Mouse (Mus musculus): ENCODE measurements around the gene Arg1. TPM values are rescaled to one million over a fixed set of nuclear protein-coding genes. Genes with fewer than 3 reads are reported as not detected.
A peak's percentile ranks its signal among the peaks of the same experiment; 100 is the strongest.

Gene Arg1
- total and polyA plus RNA-seq, 3 experiments: 0.26 TPM; not detected in 2

DNA sequence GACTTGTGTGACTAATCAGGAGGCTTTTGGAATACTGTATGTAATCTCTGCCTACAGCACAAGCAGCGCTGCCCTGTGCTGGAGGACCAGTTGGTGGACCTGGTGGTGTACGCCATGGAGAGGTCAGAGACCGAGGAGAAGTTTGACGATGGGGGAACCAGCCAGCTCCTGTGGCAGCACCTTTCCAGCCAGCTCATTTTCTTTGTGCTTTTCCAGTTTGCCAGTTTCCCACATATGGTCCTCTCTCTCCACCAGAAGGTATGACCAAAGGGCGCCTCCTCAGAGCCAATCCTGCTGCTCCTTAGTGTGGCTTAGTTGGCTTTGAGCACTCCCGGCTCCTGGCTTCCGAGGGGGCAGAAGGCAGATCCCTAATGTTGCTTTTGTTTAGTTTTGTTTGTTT, 38.9 kb downstream of the Arg1 start:
- no peak for DNase-seq (ENCODE audit: low read depth, low spot score)
- Histone ChIP-seq H3K9me3 (replicated peaks; ENCODE audit: insufficient read depth, low read length) (no peaks in the 10 kb centered on the region), H3K9ac (ENCODE audit: control insufficient read depth, low read depth, low read length, poor library complexity, severe bottlenecking) (no peak overlapping the region), H3K27me3 (ENCODE audit: control insufficient read depth in 1 of 2, insufficient read depth in 2 of 2, low read length in 2 of 2) (no peaks in the 10 kb centered on the region), H3K4me3 (ENCODE audit: control insufficient read depth in 1 of 2, insufficient read depth in 1 of 2, low read depth in 2 of 2, low read length in 2 of 2) (no peak overlapping the region), H3K4me1 (ENCODE audit: control insufficient read depth in 1 of 2, insufficient read depth in 2 of 2, low read length in 2 of 2) (no peaks in the 10 kb centered on the region), H3K36me3 (ENCODE audit: control insufficient read depth in 1 of 2, insufficient read depth in 2 of 2, low read length in 2 of 2) (peaks cover 0 to 11% of the 10 kb centered on the region in 2 experiments; a peak in 3 of 4 replicates), H3K79me2 (ENCODE audit: control insufficient read depth, insufficient read depth, low read length, poor library complexity) (no peaks in the 10 kb centered on the region), H3K27ac (ENCODE audit: control insufficient read depth, low read depth, low read length) (no peak overlapping the region)
- no peak for TF ChIP-seq MAFK (IDR thresholded peaks at IDR 0.05; ENCODE audit: borderline replicate concordance, low read depth, low read length)
- no peak for TF ChIP-seq UBTF (IDR thresholded peaks at IDR 0.05; ENCODE audit: borderline replicate concordance, insufficient read depth, low read depth, low read length)
- TF ChIP-seq GATA1 (IDR thresholded peaks at IDR 0.05; ENCODE audit: low read depth, low read length): no peak
- TF ChIP-seq TBP (IDR thresholded peaks at IDR 0.05; ENCODE audit: low read depth, low read length): no peak
- TF ChIP-seq RAD21 (IDR thresholded peaks at IDR 0.05; ENCODE audit: low read depth, low read length): no peak
- TF ChIP-seq TCF12 (IDR thresholded peaks at IDR 0.05; ENCODE audit: low read depth, low read length): no peak
- no peak for TF ChIP-seq CHD1 (IDR thresholded peaks at IDR 0.05; ENCODE audit: low read depth, low read length)
- TF ChIP-seq RCOR1 (IDR thresholded peaks at IDR 0.05; ENCODE audit: low read depth, low read length): no peak
- no peak for TF ChIP-seq ZKSCAN1 (IDR thresholded peaks at IDR 0.05; ENCODE audit: low read depth, low read length)
- no peak for TF ChIP-seq ETS1 (IDR thresholded peaks at IDR 0.05; ENCODE audit: low read depth, low read length)
- no peak for TF ChIP-seq USF2 (IDR thresholded peaks at IDR 0.05; ENCODE audit: borderline replicate concordance in 1 of 2, insufficient read depth in 1 of 2, low read depth in 1 of 2, low read length in 2 of 2)
- TF ChIP-seq MAZ (IDR thresholded peaks at IDR 0.05; ENCODE audit: low read depth, low read length): no peak
- TF ChIP-seq HCFC1 (IDR thresholded peaks at IDR 0.05; ENCODE audit: low read depth, low read length): no peak
- TF ChIP-seq NELFE (IDR thresholded peaks at IDR 0.05; ENCODE audit: low read depth, low read length): no peak
- no peak for TF ChIP-seq TAL1 (IDR thresholded peaks at IDR 0.05; ENCODE audit: low read length)
- no peak for TF ChIP-seq CTCF (IDR thresholded peaks at IDR 0.05 in 2 of 3, conservative IDR thresholded peaks at IDR 0.05 in 1 of 3; ENCODE audit: control insufficient read depth in 1 of 3, insufficient read depth in 1 of 3, low read depth in 2 of 3, low read length in 3 of 3, poor library complexity in 1 of 3, severe bottlenecking in 1 of 3)

DNA sequence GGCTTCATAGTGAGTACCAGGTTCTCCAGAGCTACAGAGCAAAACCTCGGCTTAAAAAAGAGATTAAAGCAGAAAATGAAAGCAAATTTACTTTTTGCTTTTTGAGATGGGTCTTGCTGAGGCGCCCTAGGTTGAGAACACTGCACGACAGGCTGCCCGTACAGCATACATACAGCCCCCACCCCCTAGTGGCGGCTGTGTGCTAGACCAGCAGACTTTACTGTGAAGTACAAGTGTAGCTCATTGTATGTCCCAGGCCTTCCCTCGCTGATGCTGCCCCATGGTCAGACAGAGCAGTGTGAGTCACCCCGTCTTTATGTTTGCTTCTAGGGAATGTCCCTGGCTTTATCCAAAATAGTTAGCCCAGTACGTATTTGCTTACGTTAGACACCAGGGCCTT, 41.3 kb downstream of the Arg1 start:
- peak; percentile 46 for DNase-seq (ENCODE audit: low read depth, low spot score)
- TF ChIP-seq POLR2A (IDR thresholded peaks at IDR 0.05; ENCODE audit: control insufficient read depth in 1 of 2, insufficient read depth in 1 of 2, low read depth in 1 of 2, low read length in 2 of 2, poor library complexity in 1 of 2) (no peak), CTCF (IDR thresholded peaks at IDR 0.05 in 2 of 3, conservative IDR thresholded peaks at IDR 0.05 in 1 of 3; ENCODE audit: control insufficient read depth in 1 of 3, insufficient read depth in 1 of 3, low read depth in 2 of 3, low read length in 3 of 3, poor library complexity in 1 of 3, severe bottlenecking in 1 of 3) (peak; percentile 43 to 47 (median 47)), SMC3 (IDR thresholded peaks at IDR 0.05; ENCODE audit: low read depth, low read length) (0 out of 2 replicates have a peak, but pooled peaks have one; percentile 19)
- Histone ChIP-seq H3K27ac (ENCODE audit: control insufficient read depth, low read depth, low read length) (no peak overlapping the region), H3K36me3 (ENCODE audit: control insufficient read depth in 1 of 2, insufficient read depth in 2 of 2, low read length in 2 of 2) (peaks cover 0 to 8% of the 10 kb centered on the region in 2 experiments; a peak in 3 of 4 replicates), H3K9ac (ENCODE audit: control insufficient read depth, low read depth, low read length, poor library complexity, severe bottlenecking) (no peak overlapping the region), H3K9me3 (replicated peaks; ENCODE audit: insufficient read depth, low read length) (no peaks in the 10 kb centered on the region), H3K4me1 (ENCODE audit: control insufficient read depth in 1 of 2, insufficient read depth in 2 of 2, low read length in 2 of 2) (no peaks in the 10 kb centered on the region), H3K27me3 (ENCODE audit: control insufficient read depth in 1 of 2, insufficient read depth in 2 of 2, low read length in 2 of 2) (no peaks in the 10 kb centered on the region), H3K79me2 (ENCODE audit: control insufficient read depth, insufficient read depth, low read length, poor library complexity) (no peaks in the 10 kb centered on the region), H3K4me3 (ENCODE audit: control insufficient read depth in 1 of 2, insufficient read depth in 1 of 2, low read depth in 2 of 2, low read length in 2 of 2) (no peak overlapping the region)

All from MEL (cell line).